Mouse (Mus musculus): ENCODE data around the gene Gja6. TPM values are rescaled to one million over a fixed set of nuclear protein-coding genes. Genes with fewer than 3 reads are reported as not detected.

The Gja6 gene
- polyA plus RNA-seq, 1 experiment from 2014 or later = 0.05 TPM

DNA sequence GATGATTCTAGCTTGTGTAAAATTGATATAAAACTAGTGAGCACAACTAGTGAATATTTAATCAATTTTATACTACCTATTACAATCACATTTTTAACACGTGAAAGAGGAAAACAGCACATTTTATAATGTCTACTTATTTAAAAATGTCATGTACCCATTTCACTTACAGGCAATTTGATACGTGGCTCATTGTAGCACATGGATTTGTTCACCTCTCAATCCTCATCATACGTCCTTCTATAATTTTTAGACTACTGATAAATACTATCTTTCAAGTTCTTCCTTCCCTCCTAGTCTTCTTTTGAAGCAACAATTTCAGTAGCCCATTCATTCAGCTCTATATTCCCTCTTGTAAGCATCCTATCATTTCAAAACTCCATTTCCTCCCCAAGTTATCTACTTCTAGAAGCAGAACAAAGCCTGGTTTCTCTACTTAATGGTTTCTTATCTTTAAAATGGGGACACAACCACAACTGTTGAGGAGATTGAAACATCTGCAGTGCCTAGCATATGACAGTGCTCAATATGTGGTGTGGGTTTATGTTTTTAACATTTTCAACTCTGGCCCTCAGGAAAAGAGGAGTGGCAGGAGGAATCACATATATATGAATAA lies 12.3 kb upstream of the Gja6 start:
- Histone ChIP-seq H3K9me3 (ENCODE audit: control insufficient read depth, low read length) (no peaks in the 10 kb centered on the region), H3K9ac (ENCODE audit: low read length) (no peak overlapping the region), H3K27me3 (ENCODE audit: control insufficient read depth, insufficient read depth, low read length) (no peaks in the 10 kb centered on the region), H3K27ac (replicated peaks) (no peak overlapping the region), H3K4me2 (replicated peaks; ENCODE audit: low read depth) (no peak overlapping the region), H3K4me1 (replicated peaks; ENCODE audit: control insufficient read depth, insufficient read depth) (no peaks in the 10 kb centered on the region), H3K4me3 (ENCODE audit: low read depth, low read length) (no peak overlapping the region), H3K36me3 (ENCODE audit: control insufficient read depth, insufficient read depth, low read length) (no peaks in the 10 kb centered on the region)
- no peak for DNase-seq (ENCODE audit: low spot score)
- TF ChIP-seq EP300 (optimal IDR thresholded peaks at IDR 0.05) (no peak), CTCF (IDR thresholded peaks at IDR 0.05; ENCODE audit: low read depth) (no peak)
- WGBS = 85% methylated on average over 3 of the region's 3 CpGs
- ATAC-seq (ENCODE audit: low FRiP score, low TSS enrichment) = no peak

DNA sequence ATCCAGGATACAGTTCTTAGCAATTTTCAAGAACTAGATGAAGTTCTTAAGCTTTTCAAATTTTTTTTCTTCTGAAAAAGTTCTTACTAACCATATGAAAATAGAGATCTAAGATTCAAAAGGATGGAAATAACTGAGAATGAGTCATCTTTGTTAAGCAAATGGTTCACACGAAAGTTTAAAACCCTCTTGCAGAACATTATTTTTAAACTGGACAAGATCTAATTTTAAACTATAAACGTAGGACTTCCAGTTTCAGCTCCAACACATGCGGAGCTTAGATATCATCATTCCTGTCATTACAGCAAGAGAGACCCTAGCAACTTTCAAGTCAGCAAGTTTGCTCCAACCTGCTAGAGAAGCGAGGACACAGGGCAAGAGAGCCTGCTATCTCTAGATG lies 375 bp downstream of the Gja6 start:
- Histone ChIP-seq H3K4me3 (ENCODE audit: low read depth, low read length) (no peak overlapping the region), H3K36me3 (ENCODE audit: control insufficient read depth, insufficient read depth, low read length) (no peaks in the 10 kb centered on the region), H3K4me2 (replicated peaks; ENCODE audit: low read depth) (no peak overlapping the region), H3K27me3 (ENCODE audit: control insufficient read depth, insufficient read depth, low read length) (no peaks in the 10 kb centered on the region), H3K27ac (replicated peaks) (no peak overlapping the region), H3K9ac (ENCODE audit: low read length) (no peak overlapping the region), H3K9me3 (ENCODE audit: control insufficient read depth, low read length) (no peaks in the 10 kb centered on the region), H3K4me1 (replicated peaks; ENCODE audit: control insufficient read depth, insufficient read depth) (no peaks in the 10 kb centered on the region)
- no peak for ATAC-seq (ENCODE audit: low FRiP score, low TSS enrichment)
- no peak for DNase-seq (ENCODE audit: low spot score)
- no peak for TF ChIP-seq EP300 (optimal IDR thresholded peaks at IDR 0.05)
- no peak for TF ChIP-seq CTCF (IDR thresholded peaks at IDR 0.05; ENCODE audit: low read depth)
- 55% methylated on average over 4 of the region's 4 CpGs for WGBS

DNA sequence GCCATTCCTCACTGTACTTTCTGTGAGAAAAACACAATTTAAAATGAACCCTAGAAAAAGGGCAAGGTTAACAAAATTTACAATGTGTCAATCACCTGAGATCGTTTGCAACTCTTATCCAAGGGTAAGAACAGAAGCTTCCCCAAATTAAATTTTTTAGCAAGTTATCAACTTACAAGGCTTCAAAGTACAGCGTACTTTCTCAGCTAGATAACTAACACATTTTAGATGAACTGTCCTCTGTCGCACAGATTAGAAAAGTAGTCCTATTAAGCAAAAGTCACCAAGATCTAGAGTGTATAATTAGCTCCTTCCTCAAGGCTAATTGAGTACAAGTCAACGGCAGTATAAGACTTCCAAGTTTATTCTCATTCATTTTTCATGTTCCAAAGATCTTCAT lies 939 bp downstream of the Gja6 start:
- H3K36me3 ChIP-seq (ENCODE audit: control insufficient read depth, insufficient read depth, low read length) = no peaks in the 10 kb centered on the region

DNA sequence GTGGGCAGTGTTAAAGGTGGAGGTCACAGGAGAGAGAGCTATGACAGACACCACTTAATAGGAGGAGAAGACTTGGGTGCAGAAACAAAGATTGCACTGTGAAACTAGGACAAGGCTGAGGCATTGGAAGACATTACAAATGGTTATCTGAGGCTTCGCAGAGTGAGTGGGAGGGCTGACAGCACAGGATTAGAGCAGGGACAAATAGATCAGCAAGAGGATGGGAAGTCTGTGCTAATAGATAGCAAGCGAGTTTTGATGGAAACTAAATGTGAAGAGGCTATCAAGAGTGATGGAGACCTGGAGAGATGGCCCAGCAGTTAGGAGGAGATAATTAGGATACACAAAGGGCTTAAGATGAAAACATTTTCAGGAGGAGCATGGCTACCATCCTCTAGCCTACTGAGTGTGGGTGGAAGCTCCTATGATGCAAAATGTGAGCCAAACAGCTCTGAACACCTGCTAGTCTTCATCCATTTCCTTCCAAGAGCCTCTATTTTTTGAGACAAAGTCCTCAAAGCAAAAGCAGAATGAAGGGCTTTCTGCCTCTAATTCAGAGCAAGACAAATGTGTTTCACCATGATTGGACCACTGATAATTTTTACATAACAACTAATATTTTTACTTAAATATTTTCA lies 1.7 kb downstream of the Gja6 start:
- TF ChIP-seq CTCF (IDR thresholded peaks at IDR 0.05; ENCODE audit: low read depth) = no peak
- TF ChIP-seq EP300 (optimal IDR thresholded peaks at IDR 0.05) = no peak
- DNase-seq (ENCODE audit: low spot score) (no peak), ATAC-seq (ENCODE audit: low FRiP score, low TSS enrichment) (no peak)
- no peak overlapping the region for H3K9ac ChIP-seq (ENCODE audit: low read length)
- no peaks in the 10 kb centered on the region for H3K36me3 ChIP-seq (ENCODE audit: control insufficient read depth, insufficient read depth, low read length)
- no peak overlapping the region for H3K4me2 ChIP-seq (replicated peaks; ENCODE audit: low read depth)
- no peaks in the 10 kb centered on the region for H3K4me1 ChIP-seq (replicated peaks; ENCODE audit: control insufficient read depth, insufficient read depth)
- no peaks in the 10 kb centered on the region for H3K27me3 ChIP-seq (ENCODE audit: control insufficient read depth, insufficient read depth, low read length)
- H3K27ac ChIP-seq (replicated peaks) = no peak overlapping the region
- H3K9me3 ChIP-seq (ENCODE audit: control insufficient read depth, low read length) = no peaks in the 10 kb centered on the region
- H3K4me3 ChIP-seq (ENCODE audit: low read depth, low read length) = no peak overlapping the region
- 62% methylated on average over 2 of the region's 2 CpGs for WGBS

More for the DNA sequence above, 939 bp downstream of the Gja6 start:
- DNase-seq (ENCODE audit: low spot score) = no peak
- 49% methylated on average over 4 of the region's 4 CpGs for WGBS
- H3K4me3 ChIP-seq (ENCODE audit: low read depth, low read length) = no peak overlapping the region
- H3K4me1 ChIP-seq (replicated peaks; ENCODE audit: control insufficient read depth, insufficient read depth) = no peaks in the 10 kb centered on the region
- no peaks in the 10 kb centered on the region for H3K9me3 ChIP-seq (ENCODE audit: control insufficient read depth, low read length)
- no peaks in the 10 kb centered on the region for H3K27me3 ChIP-seq (ENCODE audit: control insufficient read depth, insufficient read depth, low read length)
- H3K9ac ChIP-seq (ENCODE audit: low read length) = no peak overlapping the region
- H3K4me2 ChIP-seq (replicated peaks; ENCODE audit: low read depth) = no peak overlapping the region
- ATAC-seq (ENCODE audit: low FRiP score, low TSS enrichment) = no peak
- TF ChIP-seq CTCF (IDR thresholded peaks at IDR 0.05; ENCODE audit: low read depth) = no peak
- no peak for TF ChIP-seq EP300 (optimal IDR thresholded peaks at IDR 0.05)
- no peak overlapping the region for H3K27ac ChIP-seq (replicated peaks)

DNA sequence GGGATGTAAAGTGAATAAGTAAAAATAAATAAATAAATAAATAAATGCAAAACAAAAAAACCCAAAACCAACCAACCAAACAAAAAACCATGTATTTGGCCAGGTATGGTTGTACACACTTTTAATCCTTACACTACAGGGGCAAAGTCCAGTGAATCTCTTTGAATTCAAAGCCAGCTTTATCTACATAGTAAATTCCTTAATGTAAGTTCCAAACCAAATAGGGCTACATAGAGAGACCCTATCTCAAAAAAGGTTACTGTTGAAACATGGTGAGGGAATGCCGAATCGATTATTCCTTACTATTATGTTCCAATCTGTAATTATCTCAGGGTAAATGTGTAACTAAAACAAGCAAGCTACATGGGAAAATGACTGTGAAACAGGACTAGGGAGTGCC lies 5.7 kb downstream of the Gja6 start:
- ATAC-seq (ENCODE audit: low FRiP score, low TSS enrichment) (no peak), DNase-seq (ENCODE audit: low spot score) (no peak)
- TF ChIP-seq EP300 (optimal IDR thresholded peaks at IDR 0.05) = no peak
- no peak for TF ChIP-seq CTCF (IDR thresholded peaks at IDR 0.05; ENCODE audit: low read depth)
- Histone ChIP-seq H3K4me1 (replicated peaks; ENCODE audit: control insufficient read depth, insufficient read depth) (no peaks in the 10 kb centered on the region), H3K9me3 (ENCODE audit: control insufficient read depth, low read length) (no peaks in the 10 kb centered on the region), H3K36me3 (ENCODE audit: control insufficient read depth, insufficient read depth, low read length) (no peaks in the 10 kb centered on the region), H3K4me3 (ENCODE audit: low read depth, low read length) (no peak overlapping the region), H3K27ac (replicated peaks) (no peak overlapping the region), H3K27me3 (ENCODE audit: control insufficient read depth, insufficient read depth, low read length) (no peaks in the 10 kb centered on the region), H3K4me2 (replicated peaks; ENCODE audit: low read depth) (no peak overlapping the region), H3K9ac (ENCODE audit: low read length) (no peak overlapping the region)
- 70% methylated on average over 2 of the region's 2 CpGs for WGBS

DNA sequence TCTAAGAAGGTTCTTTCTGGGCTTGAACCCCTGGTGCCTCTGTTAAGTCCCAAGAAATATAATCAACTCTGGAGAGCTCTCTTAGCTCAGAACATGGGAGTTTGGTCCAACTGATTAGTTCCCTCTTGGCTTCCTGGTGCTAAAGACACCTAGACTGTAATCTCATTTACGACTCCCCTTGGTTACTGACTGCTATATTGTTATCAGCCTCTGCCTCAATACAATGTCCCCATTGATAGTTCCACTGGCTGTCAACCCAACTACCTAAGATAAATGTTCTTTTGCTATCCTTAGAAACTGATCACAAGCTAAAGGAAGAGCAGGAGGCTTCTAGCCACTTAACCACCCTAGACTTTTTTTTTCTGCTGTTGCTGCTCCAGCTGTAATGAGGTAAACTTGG lies 14.8 kb downstream of the Gja6 start:
- ATAC-seq (ENCODE audit: low FRiP score, low TSS enrichment) (no peak), DNase-seq (ENCODE audit: low spot score) (no peak)
- no peaks in the 10 kb centered on the region for H3K9me3 ChIP-seq (ENCODE audit: control insufficient read depth, low read length)
- H3K4me3 ChIP-seq (ENCODE audit: low read depth, low read length) = no peak overlapping the region
- no peaks in the 10 kb centered on the region for H3K36me3 ChIP-seq (ENCODE audit: control insufficient read depth, insufficient read depth, low read length)
- no peak overlapping the region for H3K9ac ChIP-seq (ENCODE audit: low read length)
- no peaks in the 10 kb centered on the region for H3K27me3 ChIP-seq (ENCODE audit: control insufficient read depth, insufficient read depth, low read length)
- WGBS = 59% methylated on average over 1 of the region's 1 CpGs
- H3K4me1 ChIP-seq (replicated peaks; ENCODE audit: control insufficient read depth, insufficient read depth) = no peaks in the 10 kb centered on the region
- H3K27ac ChIP-seq (replicated peaks) = no peak overlapping the region
- H3K4me2 ChIP-seq (replicated peaks; ENCODE audit: low read depth) = no peak overlapping the region
- TF ChIP-seq CTCF (IDR thresholded peaks at IDR 0.05; ENCODE audit: low read depth) = no peak
- no peak for TF ChIP-seq EP300 (optimal IDR thresholded peaks at IDR 0.05)

All from stomach, postnatal 0 days (tissue).